Mouse (Mus musculus): ENCODE measurements around the gene Cox19.
A peak's percentile ranks its signal among the peaks of the same experiment; 100 is the strongest.
"Not testable (repeated sequence)": the region's sequence is repeated elsewhere in the genome, so short reads cannot be mapped to it uniquely, and the experiment has no call there.

The Cox19 gene

GRCm38 (mm10) chr5:139351134-139351533 is at the start of gene Cox19:
Gene Cox19 (minus strand): TSS chr5:139351418.
- DNase-seq (ENCODE audit: low spot score), result no peak

DNA sequence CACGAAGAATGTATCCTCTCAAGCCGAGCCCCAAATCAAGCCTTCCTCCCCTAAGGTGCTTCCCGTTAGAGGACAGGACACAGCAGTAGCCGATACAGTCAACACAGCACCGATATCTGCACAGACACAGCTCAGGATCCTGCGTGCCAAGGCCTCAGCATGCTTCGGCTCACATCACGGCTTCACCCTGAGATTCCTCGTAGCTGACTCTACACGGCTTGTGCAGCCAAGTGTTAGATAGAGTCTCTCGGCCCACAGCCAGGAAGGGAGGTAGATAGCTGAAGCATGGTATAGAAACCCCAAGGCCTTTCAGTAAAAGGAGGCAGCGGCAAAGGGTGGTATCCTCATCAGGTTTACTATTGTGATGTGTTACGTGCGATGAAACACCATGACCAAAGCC is 48.8 kb upstream of the Cox19 start:
- no peak for DNase-seq (ENCODE audit: low spot score)

- no peak for DNase-seq (ENCODE audit: low spot score)
These were observed 47.6 kb upstream of the Cox19 start for GRCm38 (mm10) chr5:139398786-139399185.

- DNase-seq (ENCODE audit: low spot score), result peak; percentile 91
These were observed 46.9 kb upstream of the Cox19 start for GRCm38 (mm10) chr5:139397959-139398753.

GRCm38 (mm10) chr5:139397359-139397916 is 46.2 kb upstream of the Cox19 start:
- no peak for DNase-seq (ENCODE audit: low spot score)

GRCm38 (mm10) chr5:139395528-139395927 is 44.3 kb upstream of the Cox19 start:
- no peak for DNase-seq (ENCODE audit: low spot score)

GRCm38 (mm10) chr5:139394399-139394798 is 43.2 kb upstream of the Cox19 start:
- no peak for DNase-seq (ENCODE audit: low spot score)

DNA sequence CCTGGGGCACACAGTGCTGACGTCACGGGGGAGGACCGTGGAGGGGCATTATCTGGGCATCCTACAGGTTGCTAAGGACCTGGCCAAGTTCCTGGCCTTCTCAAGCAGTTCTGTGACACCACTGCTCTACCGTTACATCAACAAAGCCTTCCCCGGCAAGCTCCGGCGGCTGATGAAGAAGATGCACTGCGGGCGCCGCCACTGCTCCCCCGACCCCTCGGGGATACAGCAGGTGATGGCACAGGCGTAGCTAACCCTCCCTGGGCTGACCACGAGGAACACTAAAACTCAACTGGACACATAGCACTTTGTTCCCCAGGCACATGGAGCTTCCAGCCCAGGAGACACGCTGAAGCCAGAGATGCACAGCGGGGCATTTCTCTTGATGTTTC is 42.0 kb upstream of the Cox19 start:
- no peak for DNase-seq (ENCODE audit: low spot score)

GRCm38 (mm10) chr5:139392219-139393196 is 41.3 kb upstream of the Cox19 start:
- no peak for DNase-seq (ENCODE audit: low spot score)

- DNase-seq (ENCODE audit: low spot score), result no peak
These were observed 40.2 kb upstream of the Cox19 start for GRCm38 (mm10) chr5:139391309-139391990.

- not testable (repeated sequence) for DNase-seq (ENCODE audit: low spot score)
These were observed 39.3 kb upstream of the Cox19 start for GRCm38 (mm10) chr5:139390324-139391119.

- DNase-seq (ENCODE audit: low spot score), result peak; percentile 82
These were observed 38.5 kb upstream of the Cox19 start for GRCm38 (mm10) chr5:139389676-139390061.

- DNase-seq (ENCODE audit: low spot score), result no peak
These were observed 37.8 kb upstream of the Cox19 start for GRCm38 (mm10) chr5:139388694-139389675.

GRCm38 (mm10) chr5:139388195-139388570 is 37.0 kb upstream of the Cox19 start:
- no peak for DNase-seq (ENCODE audit: low spot score)

- no peak for DNase-seq (ENCODE audit: low spot score)
These were observed 36.3 kb upstream of the Cox19 start for GRCm38 (mm10) chr5:139387329-139388194.

DNA sequence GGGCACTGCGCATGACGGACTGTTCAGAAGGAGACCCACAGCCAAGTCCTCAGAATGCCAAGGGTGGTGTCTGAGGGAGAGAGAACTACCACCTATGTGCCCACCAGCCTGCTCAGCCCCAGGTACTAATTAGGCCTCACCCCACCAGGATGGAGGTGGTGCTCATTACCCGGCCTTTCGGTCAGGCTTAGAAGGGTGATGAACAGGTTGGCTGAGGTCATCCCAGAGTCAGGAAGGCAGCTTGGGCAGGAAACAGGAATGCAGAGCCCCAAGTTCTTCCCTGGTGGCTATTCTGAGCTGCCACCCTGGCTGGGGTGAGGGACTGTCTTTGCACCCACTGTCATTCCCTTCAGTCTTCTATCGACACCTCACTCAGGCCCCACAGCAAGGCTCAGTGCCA is 34.8 kb upstream of the Cox19 start:
- DNase-seq (ENCODE audit: low spot score), result no peak

- DNase-seq (ENCODE audit: low spot score), result no peak
These were observed 33.3 kb upstream of the Cox19 start for GRCm38 (mm10) chr5:139384531-139384930.

GRCm38 (mm10) chr5:139383234-139383633 is 32.0 kb upstream of the Cox19 start:
- DNase-seq (ENCODE audit: low spot score), result no peak

DNA sequence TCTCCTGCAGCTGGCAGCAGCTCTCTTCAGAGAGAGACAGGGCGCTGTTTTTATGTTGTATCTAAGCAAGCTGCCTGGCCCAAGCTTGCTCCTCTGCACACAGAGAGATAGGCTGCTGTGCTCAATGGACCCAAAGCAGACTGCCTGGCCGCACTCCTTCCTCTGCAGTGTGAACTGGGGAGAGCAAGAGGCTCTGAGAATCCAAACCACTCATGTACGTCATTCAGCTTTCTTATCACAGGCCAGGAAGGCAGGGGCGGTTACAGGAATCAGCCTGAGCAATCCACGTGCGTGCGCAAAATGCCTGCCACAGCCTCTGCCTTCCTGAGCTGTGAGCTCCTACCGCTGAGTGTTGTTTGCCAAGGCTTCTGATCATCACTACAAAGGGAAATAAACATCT is 31.5 kb upstream of the Cox19 start:
- DNase-seq (ENCODE audit: low spot score), result peak; percentile 41
